Mouse (Mus musculus) hindbrain, embryonic 13.5 days (tissue): ENCODE data around the gene Wfikkn2. TPM values are rescaled to one million over a fixed set of nuclear protein-coding genes. Genes with fewer than 3 reads are reported as not detected.

ENCODE experiments used
- ATAC-seq: fragments of 200-750 bp; cut with Nextera tagmentation; 2 replicates; pipeline ENCODE4 v1.8.0; 2017; ENCODE audit warnings: moderate TSS enrichment; ENCODE audit not compliant: low FRiP score
- H3K27ac ChIP-seq: fragments of 300-500 bp; sonication (generic); 2 replicates; pipeline ENCODE4 v1.5.1; 2015; ENCODE audit warnings: inconsistent platforms, mild to moderate bottlenecking, moderate library complexity
- H3K27me3 ChIP-seq: fragments of 300-500 bp; sonication (generic); 2 replicates; pipeline ENCODE4 v1.6.1; 2015; ENCODE audit warnings: mild to moderate bottlenecking, inconsistent platforms
- H3K36me3 ChIP-seq: fragments of 300-500 bp; sonication (generic); 2 replicates; pipeline ENCODE4 v1.6.1; 2015; ENCODE audit warnings: mild to moderate bottlenecking, inconsistent platforms
- H3K4me1 ChIP-seq: fragments of 300-500 bp; sonication (generic); replicated peaks from 2 replicates; pipeline ENCODE4 v1.6.1; 2015; ENCODE audit warnings: inconsistent platforms
- H3K4me2 ChIP-seq: fragments of 300-500 bp; sonication (generic); 2 replicates; pipeline ENCODE4 v1.6.1; 2015; ENCODE audit warnings: inconsistent platforms, mild to moderate bottlenecking, moderate library complexity
- H3K4me3 ChIP-seq: fragments of 300-500 bp; sonication (generic); 2 replicates; pipeline ENCODE4 v1.5.1; 2015; ENCODE audit warnings: mild to moderate bottlenecking, inconsistent platforms
- H3K9ac ChIP-seq: fragments of 300-500 bp; sonication (generic); 2 replicates; pipeline ENCODE4 v1.6.1; 2015; ENCODE audit warnings: mild to moderate bottlenecking, inconsistent platforms
- H3K9me3 ChIP-seq: fragments of 300-500 bp; sonication (generic); 2 replicates; pipeline ENCODE4 v1.6.1; 2016; ENCODE audit warnings: inconsistent platforms
- WGBS: fragments of 180-500 bp; shearing (Covaris S2); methylation state at CpG from one replicate; pipeline ENCODE4 v1.1.7; 2015; 5-methylcytosine and 5-hydroxymethylcytosine counted together
- polyA plus RNA-seq: library from polyadenylated mRNA; unstranded; fragments of >200 nt; fragmentation: Nextera tagmentation; extraction: Ambion mirVana; gene quantifications from 2 replicates; pipeline ENCODE4 v1.2.1, GENCODE M21; 2015

Wfikkn2 gene
- polyA plus RNA-seq, 1 experiment from 2014 or later = 8.6 TPM

DNA sequence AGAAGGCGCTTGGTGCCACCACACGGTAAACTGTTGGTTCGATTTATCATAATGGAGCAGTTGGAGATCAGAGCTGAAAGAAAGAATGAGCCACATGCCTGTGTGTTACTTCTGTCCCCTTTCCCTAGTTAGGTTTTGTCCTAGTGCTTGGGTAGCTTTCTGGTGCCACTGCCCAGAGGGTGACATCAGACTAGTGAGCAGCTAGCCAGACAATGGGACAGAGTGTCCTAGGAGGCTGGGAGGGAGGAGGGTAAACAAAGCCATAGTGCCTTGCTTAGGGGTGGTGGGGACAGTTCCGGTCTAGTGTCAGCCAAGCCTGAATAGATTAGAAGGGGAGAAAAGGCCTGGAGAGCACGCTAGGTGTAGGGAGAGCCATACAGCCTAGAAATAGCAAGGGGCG is 12.4 kb downstream of the Wfikkn2 start:
- H3K27me3 ChIP-seq = no peaks in the 10 kb centered on the region
- ATAC-seq = no peak
- WGBS = 59% methylated on average over 6 of the region's 6 CpGs
- H3K9me3 ChIP-seq = no peaks in the 10 kb centered on the region
- H3K27ac ChIP-seq = no peak overlapping the region
- H3K4me3 ChIP-seq = no peak overlapping the region
- H3K4me2 ChIP-seq = no peak overlapping the region
- no peak overlapping the region for H3K9ac ChIP-seq
- H3K4me1 ChIP-seq = peaks cover 27% of the 10 kb centered on the region
- H3K36me3 ChIP-seq = no peaks in the 10 kb centered on the region

DNA sequence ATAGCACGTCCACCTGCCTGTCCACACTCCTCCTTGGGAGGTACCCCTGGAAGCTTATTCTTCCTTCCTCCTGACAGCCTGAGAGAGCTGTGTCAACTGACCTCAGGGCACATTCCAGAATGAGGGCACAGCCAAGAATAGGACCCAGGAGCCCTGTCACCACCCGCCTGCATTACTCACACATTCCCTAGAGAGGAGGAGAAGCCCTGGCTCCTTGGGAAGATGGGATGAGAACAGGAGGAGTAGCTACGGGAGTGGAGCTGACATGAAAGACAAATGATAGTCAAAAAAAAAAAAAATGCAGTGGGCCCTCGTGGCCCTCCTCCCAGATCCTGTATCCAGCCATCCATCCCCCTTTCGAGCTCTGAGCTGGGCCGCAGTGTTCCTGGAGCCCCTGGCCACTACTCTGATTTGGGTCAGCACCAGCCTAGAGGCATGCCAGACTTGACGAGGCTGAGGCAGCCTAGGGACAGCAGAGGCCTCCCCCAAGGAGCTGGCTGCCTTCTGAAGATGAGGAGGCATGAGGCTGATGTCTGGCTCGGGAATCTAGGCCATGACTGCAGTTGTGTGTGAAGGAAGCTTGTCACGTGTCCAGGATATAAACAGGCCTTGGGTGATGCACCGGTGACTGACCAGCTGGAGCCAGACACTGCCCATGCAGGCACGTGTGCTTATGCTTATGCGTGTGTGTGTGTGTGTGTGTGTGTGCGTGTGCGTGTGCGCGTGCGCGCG is 13.8 kb downstream of the Wfikkn2 start:
- Histone ChIP-seq H3K9me3 (no peaks in the 10 kb centered on the region), H3K36me3 (no peaks in the 10 kb centered on the region), H3K4me3 (no peak overlapping the region), H3K27me3 (no peaks in the 10 kb centered on the region), H3K4me2 (no peak overlapping the region), H3K27ac (no peak overlapping the region), H3K9ac (peak overlapping the region; percentile 29; the same call in 1 of the 2 replicates), H3K4me1 (peaks cover 35% of the 10 kb centered on the region)
- no peak for ATAC-seq
- WGBS = 78% methylated on average over 19 of the region's 19 CpGs

DNA sequence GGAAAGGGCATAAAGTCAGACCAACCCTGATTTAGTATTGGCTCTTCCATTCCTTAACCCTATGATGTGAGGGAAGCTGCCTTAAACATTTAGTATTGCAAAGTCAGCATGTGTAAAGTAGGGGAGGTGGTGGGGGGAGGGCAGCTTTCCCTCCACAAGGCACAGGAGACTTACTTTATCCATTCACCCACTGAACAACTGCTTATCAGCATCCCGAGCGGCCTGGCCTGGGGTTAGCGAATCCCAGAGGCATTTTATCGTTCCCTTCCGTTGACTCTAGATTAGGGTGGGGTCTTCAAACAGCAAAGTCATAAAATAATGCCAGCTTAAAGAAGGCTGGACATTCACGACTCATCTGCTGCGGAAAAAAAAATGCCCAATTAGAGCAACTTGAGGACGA is 15.6 kb downstream of the Wfikkn2 start:
- H3K36me3 ChIP-seq = no peaks in the 10 kb centered on the region
- H3K9me3 ChIP-seq = no peaks in the 10 kb centered on the region
- H3K9ac ChIP-seq = no peak overlapping the region
- H3K4me2 ChIP-seq = no peak overlapping the region
- no peak for ATAC-seq
- WGBS = 85% methylated on average over 8 of the region's 8 CpGs
- H3K27me3 ChIP-seq = no peaks in the 10 kb centered on the region
- peaks cover 27% of the 10 kb centered on the region for H3K4me1 ChIP-seq
- H3K27ac ChIP-seq = no peak overlapping the region
- no peak overlapping the region for H3K4me3 ChIP-seq

DNA sequence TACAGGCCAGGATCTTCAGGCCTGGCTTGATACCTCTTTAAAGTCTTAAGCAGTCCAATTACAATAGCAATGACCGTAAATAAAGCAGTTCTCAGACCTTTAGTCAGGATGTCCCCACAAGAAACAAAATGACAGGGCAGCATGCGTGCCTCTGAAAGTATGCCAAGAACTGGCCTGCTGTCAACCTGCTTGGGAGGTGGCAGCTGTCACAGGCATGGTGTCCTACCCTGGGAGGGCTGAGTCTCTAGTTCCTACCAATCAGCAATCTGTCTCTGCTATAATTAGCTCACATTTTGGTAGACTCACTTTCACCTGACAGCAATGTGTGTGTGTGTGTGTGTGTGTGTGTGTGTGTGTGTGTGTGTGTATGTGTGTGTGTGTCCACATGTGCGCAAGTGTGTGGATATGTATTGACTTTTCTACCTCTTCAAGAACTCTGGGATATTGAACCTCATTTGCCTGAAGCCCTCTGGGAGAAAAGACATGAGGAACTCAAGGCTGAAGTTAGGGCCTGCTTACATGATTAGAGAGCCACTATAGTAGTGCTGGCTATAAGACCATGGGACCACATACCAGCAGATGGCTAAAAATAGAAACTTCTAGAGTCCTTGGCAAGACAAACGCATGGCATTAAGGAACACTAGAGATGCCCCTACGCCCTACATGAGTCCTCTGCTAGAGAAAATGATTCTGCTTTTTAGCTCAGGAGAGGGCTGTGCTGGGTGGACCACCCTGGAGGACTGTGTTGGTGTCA is 16.4 kb downstream of the Wfikkn2 start:
- Histone ChIP-seq H3K4me1 (peaks cover 27% of the 10 kb centered on the region), H3K4me3 (no peak overlapping the region), H3K4me2 (no peak overlapping the region), H3K27me3 (no peaks in the 10 kb centered on the region), H3K36me3 (no peaks in the 10 kb centered on the region), H3K9me3 (no peaks in the 10 kb centered on the region), H3K27ac (no peak overlapping the region), H3K9ac (no peak overlapping the region)
- WGBS = 82% methylated on average over 5 of the region's 5 CpGs
- ATAC-seq = no peak

DNA sequence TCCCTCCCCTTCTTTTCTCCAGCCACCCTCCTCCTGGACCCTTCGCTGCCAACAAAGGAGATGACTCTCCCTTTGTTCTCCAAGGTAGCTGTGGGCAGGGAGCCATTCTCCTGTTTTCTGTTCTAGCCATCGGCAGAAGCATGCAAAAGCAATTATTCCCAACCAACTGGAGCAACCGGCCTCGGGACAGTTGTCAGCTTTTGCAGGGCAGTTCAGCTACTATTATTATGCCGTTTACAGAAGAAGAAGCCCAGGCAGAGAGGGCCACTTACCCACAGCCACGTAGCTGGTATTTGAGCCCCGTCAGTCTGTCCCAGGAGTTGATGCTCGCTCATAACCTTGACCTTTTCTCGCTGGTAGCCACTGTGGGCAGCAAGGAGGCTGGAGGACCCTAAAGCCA is 17.4 kb downstream of the Wfikkn2 start:
- ATAC-seq = no peak
- Histone ChIP-seq H3K9me3 (no peaks in the 10 kb centered on the region), H3K36me3 (no peaks in the 10 kb centered on the region), H3K9ac (peak overlapping the region; percentile 2; the same call in 1 of the 2 replicates), H3K4me1 (peaks cover 25% of the 10 kb centered on the region), H3K27ac (peak overlapping the region; percentile 69), H3K4me2 (no peak overlapping the region), H3K4me3 (no peak overlapping the region), H3K27me3 (no peaks in the 10 kb centered on the region)
- 27% methylated on average over 9 of the region's 9 CpGs for WGBS

DNA sequence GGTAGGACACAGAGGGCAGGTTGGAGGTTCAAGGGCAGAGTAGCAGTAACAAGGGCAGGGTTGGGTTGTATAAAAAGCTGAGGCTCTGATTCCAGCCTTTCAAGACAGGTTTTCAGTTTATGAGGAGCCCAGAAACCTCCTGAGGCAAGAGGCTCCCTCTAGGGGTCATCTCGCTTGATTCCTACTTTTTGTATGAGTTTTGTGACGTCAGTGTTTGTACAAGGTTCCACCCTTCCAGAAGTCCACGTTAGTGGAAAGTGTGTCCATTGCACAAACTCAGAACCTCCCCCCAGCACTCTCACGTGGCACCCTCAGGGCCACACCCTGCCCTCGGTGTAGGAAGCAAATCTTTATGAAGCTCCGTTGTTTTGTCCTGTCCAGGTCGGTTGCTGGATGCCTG is 19.8 kb downstream of the Wfikkn2 start:
- H3K4me1 ChIP-seq = peaks cover 15% of the 10 kb centered on the region
- H3K4me3 ChIP-seq = no peak overlapping the region
- no peaks in the 10 kb centered on the region for H3K27me3 ChIP-seq
- H3K36me3 ChIP-seq = no peaks in the 10 kb centered on the region
- H3K9me3 ChIP-seq = no peaks in the 10 kb centered on the region
- ATAC-seq = no peak
- no peak overlapping the region for H3K4me2 ChIP-seq
- H3K9ac ChIP-seq = no peak overlapping the region
- 37% methylated on average over 7 of the region's 7 CpGs for WGBS
- H3K27ac ChIP-seq = no peak overlapping the region

DNA sequence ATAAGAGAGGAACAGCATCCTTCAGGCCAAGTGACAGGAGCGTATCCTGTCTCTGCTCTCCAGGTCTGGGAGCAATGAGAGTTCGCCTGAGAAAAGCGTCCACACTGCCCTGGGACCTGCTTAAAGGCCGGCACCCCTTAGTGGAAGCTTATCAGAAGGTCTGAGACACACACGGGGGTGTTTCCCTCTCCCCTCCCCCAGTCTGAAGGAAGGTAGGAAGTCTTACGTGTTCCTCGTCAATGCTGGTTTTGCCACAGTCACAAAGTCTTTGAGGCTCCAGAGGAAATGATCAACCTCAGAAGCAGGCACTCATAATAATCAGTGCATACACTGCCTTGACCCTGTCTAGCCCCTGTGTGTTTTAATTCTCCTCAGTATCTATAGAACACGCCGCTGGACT is 22.3 kb downstream of the Wfikkn2 start:
- no peaks in the 10 kb centered on the region for H3K36me3 ChIP-seq
- no peaks in the 10 kb centered on the region for H3K27me3 ChIP-seq
- no peak overlapping the region for H3K27ac ChIP-seq
- H3K4me2 ChIP-seq = no peak overlapping the region
- no peak for ATAC-seq
- peaks cover 9% of the 10 kb centered on the region for H3K4me1 ChIP-seq
- 91% methylated on average over 9 of the region's 9 CpGs for WGBS
- H3K9ac ChIP-seq = no peak overlapping the region
- no peaks in the 10 kb centered on the region for H3K9me3 ChIP-seq
- H3K4me3 ChIP-seq = no peak overlapping the region

DNA sequence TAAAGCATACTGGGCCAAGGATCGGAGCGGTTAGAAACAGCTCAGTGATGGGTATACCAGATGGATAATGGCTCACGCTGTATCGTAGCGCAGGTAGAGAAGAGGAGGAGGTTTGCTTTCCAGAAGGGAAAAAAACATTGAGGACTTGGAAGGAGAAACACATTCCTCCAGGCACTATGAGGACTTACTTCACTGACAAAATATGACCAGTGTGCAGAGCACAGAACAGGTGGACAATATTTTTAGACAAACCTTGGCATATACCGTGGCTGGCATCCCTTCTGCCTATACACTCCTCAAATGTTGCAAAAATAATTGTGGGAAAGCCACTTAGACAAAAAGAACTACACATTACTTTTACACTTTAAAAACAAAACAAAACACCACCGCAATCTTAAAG is 24.5 kb downstream of the Wfikkn2 start:
- no peak overlapping the region for H3K4me2 ChIP-seq
- H3K9me3 ChIP-seq = no peaks in the 10 kb centered on the region
- H3K27ac ChIP-seq = no peak overlapping the region
- H3K4me1 ChIP-seq = peaks cover 2% of the 10 kb centered on the region; the same call in 1 of the 2 replicates
- no peak overlapping the region for H3K9ac ChIP-seq
- H3K4me3 ChIP-seq = no peak overlapping the region
- no peak for ATAC-seq
- WGBS = 92% methylated on average over 7 of the region's 7 CpGs
- no peaks in the 10 kb centered on the region for H3K36me3 ChIP-seq
- H3K27me3 ChIP-seq = no peaks in the 10 kb centered on the region

DNA sequence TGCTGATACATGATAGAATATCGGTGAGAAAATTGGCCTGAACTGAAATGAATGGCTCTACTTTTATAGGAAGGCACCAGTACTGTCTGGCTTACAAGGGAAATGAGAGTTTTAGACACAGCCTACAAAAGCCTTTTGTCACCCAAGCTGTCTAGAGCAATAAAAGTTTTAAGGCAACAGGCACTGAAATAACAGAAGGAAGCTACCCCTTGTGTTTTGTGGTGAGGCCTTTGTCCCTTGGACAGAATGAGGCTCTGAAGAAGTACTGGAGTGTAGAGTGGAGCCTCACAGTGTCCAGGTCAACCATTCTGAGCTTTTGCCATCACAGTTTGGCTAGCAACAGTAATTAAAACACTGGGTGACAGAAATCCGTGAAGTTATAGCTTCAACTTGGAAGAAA is 29.6 kb downstream of the Wfikkn2 start:
- WGBS = 26% methylated on average over 2 of the region's 2 CpGs
- Histone ChIP-seq H3K9ac (no peak overlapping the region), H3K27ac (no peak overlapping the region)

DNA sequence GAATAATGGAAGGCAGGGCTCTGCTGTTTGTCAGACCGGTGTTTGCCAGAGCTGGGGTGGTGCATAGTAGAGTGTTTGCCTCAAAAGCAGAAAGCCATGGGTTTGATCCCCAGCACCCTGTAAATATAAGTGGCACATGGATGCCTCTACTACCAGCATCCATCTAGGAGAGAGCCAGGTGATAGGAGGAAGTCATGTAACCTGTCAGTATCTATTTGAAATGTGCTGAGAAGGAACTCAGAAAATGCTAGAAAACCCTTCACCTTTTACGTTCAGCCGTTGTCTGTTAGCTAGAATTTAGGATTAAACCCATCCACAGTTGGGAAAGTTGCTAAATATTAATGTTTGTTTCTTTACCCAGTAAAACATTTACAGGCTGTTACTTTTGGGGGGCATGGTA is 30.2 kb downstream of the Wfikkn2 start:
- ATAC-seq = no peak
- Histone ChIP-seq H3K4me3 (no peak overlapping the region), H3K27me3 (no peaks in the 10 kb centered on the region), H3K9ac (no peak overlapping the region), H3K4me2 (peak overlapping the region; percentile 21; the same call in 1 of the 2 replicates), H3K36me3 (peaks cover 17% of the 10 kb centered on the region), H3K4me1 (peaks cover 29% of the 10 kb centered on the region), H3K27ac (no peak overlapping the region), H3K9me3 (no peaks in the 10 kb centered on the region)
- 82% methylated on average over 3 of the region's 3 CpGs for whole genome bisulfite sequencing

More for the DNA sequence above, 29.6 kb downstream of the Wfikkn2 start:
- Histone ChIP-seq H3K36me3 (peaks cover 17% of the 10 kb centered on the region), H3K4me1 (peaks cover 29% of the 10 kb centered on the region), H3K9me3 (no peaks in the 10 kb centered on the region), H3K4me2 (no peak overlapping the region), H3K4me3 (no peak overlapping the region), H3K27me3 (no peaks in the 10 kb centered on the region)
- ATAC-seq = no peak

DNA sequence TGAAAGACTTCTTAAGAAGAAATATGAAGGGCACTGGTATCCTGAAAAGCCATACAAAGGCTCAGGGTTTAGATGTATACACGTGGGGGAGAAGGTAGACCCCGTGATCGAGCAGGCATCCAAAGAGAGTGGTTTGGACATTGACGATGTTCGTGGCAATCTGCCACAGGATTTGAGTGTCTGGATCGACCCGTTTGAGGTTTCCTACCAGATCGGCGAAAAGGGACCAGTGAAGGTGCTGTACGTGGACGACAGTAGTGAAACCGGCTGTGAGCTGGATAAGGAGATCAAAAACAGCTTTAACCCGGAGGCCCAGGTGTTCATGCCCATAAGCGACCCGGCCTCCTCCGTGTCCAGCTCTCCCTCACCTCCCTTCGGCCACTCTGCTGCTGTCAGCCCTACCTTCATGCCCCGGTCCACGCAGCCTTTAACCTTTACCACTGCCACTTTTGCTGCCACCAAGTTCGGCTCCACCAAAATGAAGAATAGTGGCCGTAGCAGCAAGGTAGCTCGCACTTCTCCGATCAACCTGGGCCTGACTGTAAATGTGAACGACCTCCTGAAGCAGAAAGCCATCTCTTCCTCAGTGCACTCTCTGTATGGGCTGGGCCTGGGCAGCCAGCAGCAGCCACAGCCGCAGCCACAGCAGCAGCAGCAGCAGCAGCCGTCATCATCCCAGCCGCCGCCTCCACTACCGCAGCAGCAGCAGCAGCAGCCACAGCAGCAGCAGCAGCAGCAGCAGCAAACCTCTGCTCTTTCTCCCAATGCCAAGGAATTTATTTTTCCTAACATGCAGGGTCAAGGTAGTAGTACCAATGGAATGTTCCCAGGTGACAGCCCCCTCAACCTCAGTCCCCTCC is 31.8 kb downstream of the Wfikkn2 start:
- Histone ChIP-seq H3K9me3 (no peaks in the 10 kb centered on the region), H3K4me3 (peak overlapping the region; percentile 73), H3K4me1 (peaks cover 32% of the 10 kb centered on the region), H3K27ac (peak overlapping the region; percentile 40; the same call in 1 of the 2 replicates), H3K36me3 (peaks cover 17% of the 10 kb centered on the region), H3K4me2 (peak overlapping the region; percentile 72), H3K27me3 (no peaks in the 10 kb centered on the region), H3K9ac (peak overlapping the region; percentile 94)
- no peak for ATAC-seq
- 83% methylated on average over 29 of the region's 29 CpGs for WGBS

DNA sequence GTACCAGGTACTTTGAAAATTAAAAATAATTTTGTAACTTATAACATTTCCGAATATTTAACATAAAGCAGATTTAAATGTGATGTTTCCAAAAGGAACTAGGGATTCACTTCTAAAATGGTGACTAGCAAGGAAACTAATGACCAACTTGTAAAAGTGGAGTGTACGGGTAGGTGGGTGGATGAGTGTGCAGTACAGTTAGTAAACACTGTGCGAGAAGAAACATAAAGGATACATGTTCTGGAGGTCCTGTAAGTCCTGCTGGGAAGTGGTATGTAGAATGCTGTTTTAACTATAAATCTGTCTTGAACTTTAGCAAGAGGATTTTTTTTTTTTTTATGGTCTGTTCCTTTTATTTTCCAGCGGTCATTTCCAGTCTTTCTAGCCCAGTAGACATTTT is 32.8 kb downstream of the Wfikkn2 start:
- Histone ChIP-seq H3K9me3 (no peaks in the 10 kb centered on the region), H3K36me3 (peaks cover 17% of the 10 kb centered on the region), H3K4me2 (peak overlapping the region; percentile 72), H3K27me3 (no peaks in the 10 kb centered on the region), H3K27ac (no peak overlapping the region), H3K9ac (peak overlapping the region; percentile 94), H3K4me3 (peak overlapping the region; percentile 73), H3K4me1 (peaks cover 32% of the 10 kb centered on the region)
- 60% methylated on average over 4 of the region's 4 CpGs for WGBS
- ATAC-seq = no peak
